Mouse (Mus musculus): ENCODE results near the gene Ttc7b.
A peak's percentile ranks its signal among the peaks of the same experiment; 100 is the strongest.

The Ttc7b gene

GRCm38 (mm10) chr12:100331806-100332205 is 188.8 kb downstream of the Ttc7b start:
- no peak for DNase-seq (ENCODE audit: low spot score)

- DNase-seq (ENCODE audit: low spot score): peak; percentile 66
These were observed 190.4 kb downstream of the Ttc7b start for GRCm38 (mm10) chr12:100330234-100330633.

- DNase-seq (ENCODE audit: low spot score): no peak
These were observed 191.6 kb downstream of the Ttc7b start for GRCm38 (mm10) chr12:100328998-100329397.

- no peak for DNase-seq (ENCODE audit: low spot score)
These were observed 192.1 kb downstream of the Ttc7b start for GRCm38 (mm10) chr12:100328557-100328956.

GRCm38 (mm10) chr12:100326732-100327131 is 193.9 kb downstream of the Ttc7b start:
- DNase-seq (ENCODE audit: low spot score): peak; percentile 57

- no peak for DNase-seq (ENCODE audit: low spot score)
These were observed 195.0 kb downstream of the Ttc7b start for GRCm38 (mm10) chr12:100325618-100326017.

GRCm38 (mm10) chr12:100325212-100325611 is 195.4 kb downstream of the Ttc7b start:
- no peak for DNase-seq (ENCODE audit: low spot score)

GRCm38 (mm10) chr12:100323641-100324040 is 197.0 kb downstream of the Ttc7b start:
- DNase-seq (ENCODE audit: low spot score): no peak

- no peak for DNase-seq (ENCODE audit: low spot score)
These were observed 198.4 kb downstream of the Ttc7b start for GRCm38 (mm10) chr12:100322225-100322624.

GRCm38 (mm10) chr12:100321545-100321944 is 199.1 kb downstream of the Ttc7b start:
- no peak for DNase-seq (ENCODE audit: low spot score)

GRCm38 (mm10) chr12:100319746-100320145 is 200.9 kb downstream of the Ttc7b start:
- no peak for DNase-seq (ENCODE audit: low spot score)

GRCm38 (mm10) chr12:100317936-100318335 is 202.7 kb downstream of the Ttc7b start:
- no peak for DNase-seq (ENCODE audit: low spot score)

- no peak for DNase-seq (ENCODE audit: low spot score)
These were observed 204.5 kb downstream of the Ttc7b start for GRCm38 (mm10) chr12:100316094-100316493.

- no peak for DNase-seq (ENCODE audit: low spot score)
These were observed 205.3 kb downstream of the Ttc7b start for GRCm38 (mm10) chr12:100315119-100315885.

- DNase-seq (ENCODE audit: low spot score): no peak
These were observed 206.7 kb downstream of the Ttc7b start for GRCm38 (mm10) chr12:100313785-100314375.

- DNase-seq (ENCODE audit: low spot score): no peak
These were observed 207.4 kb downstream of the Ttc7b start for GRCm38 (mm10) chr12:100313209-100313608.

- no peak for DNase-seq (ENCODE audit: low spot score)
These were observed 209.9 kb downstream of the Ttc7b start for GRCm38 (mm10) chr12:100310471-100311392.

GRCm38 (mm10) chr12:100309201-100309600 is 211.4 kb downstream of the Ttc7b start:
- DNase-seq (ENCODE audit: low spot score): no peak

GRCm38 (mm10) chr12:100307501-100308260 is 212.9 kb downstream of the Ttc7b start:
- DNase-seq (ENCODE audit: low spot score): peak; percentile 71

- DNase-seq (ENCODE audit: low spot score): no peak
These were observed 214.3 kb downstream of the Ttc7b start for GRCm38 (mm10) chr12:100306336-100306735.

GRCm38 (mm10) chr12:100305051-100305673 is 215.5 kb downstream of the Ttc7b start:
- no peak for DNase-seq (ENCODE audit: low spot score)

All from adipocyte (in vitro differentiated cells).